Mouse (Mus musculus) heart, adult 8-10 months (tissue): ENCODE results near the gene B4galt4. TPM values are rescaled to one million over a fixed set of nuclear protein-coding genes. Genes with fewer than 3 reads are reported as not detected.
"Not testable (repeated sequence)": the region's sequence is repeated elsewhere in the genome, so short reads cannot be mapped to it uniquely, and the experiment has no call there.

ENCODE experiments used
- DNase-seq: peaks from one replicate; pipeline ENCODE4 v3.0.0; 2022; ENCODE audit warnings: low spot score
- total RNA-seq, 4 experiments: library from RNA; stranded (reverse); gene quantifications; 2 replicates each; pipeline ENCODE4 v1.2.4; 2022

Gene B4galt4
- total RNA-seq = 10 to 100 TPM in 2 of 4 experiments, 1 to 10 TPM in 2; 7.2 to 11.7 (median 9.6) TPM

GRCm38 (mm10) chr16:38742113-38742658 lies at the start of gene B4galt4:
Gene B4galt4 (plus strand): TSS chr16:38742264.
- peak; percentile 81 for DNase-seq

GRCm38 (mm10) chr16:38694906-38695540 lies 47.0 kb upstream of the B4galt4 start:
- DNase-seq = no peak

DNA sequence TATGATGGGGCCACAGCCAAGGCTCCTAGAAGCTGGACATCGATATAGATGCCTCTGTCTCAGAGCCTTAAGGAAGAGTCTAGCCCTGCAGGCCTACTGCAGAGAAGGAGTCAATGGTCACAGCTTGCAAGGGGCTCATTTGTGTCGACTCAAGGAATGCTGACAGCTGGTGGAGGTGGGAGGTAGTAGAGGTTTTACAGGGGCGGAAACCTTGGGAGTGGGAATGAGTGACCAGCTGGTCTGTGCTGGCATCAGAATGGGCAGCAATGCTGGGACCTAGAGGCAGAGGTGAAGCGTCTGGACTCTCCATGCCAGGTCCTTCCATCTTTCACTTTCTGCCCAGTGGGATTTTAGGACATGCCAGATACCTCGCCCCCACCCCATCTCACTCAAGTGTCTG lies 46.5 kb upstream of the B4galt4 start:
- no peak for DNase-seq

- DNase-seq = no peak
These were observed 44.5 kb upstream of the B4galt4 start for GRCm38 (mm10) chr16:38697611-38698010.

- DNase-seq = no peak
These were observed 41.5 kb upstream of the B4galt4 start for GRCm38 (mm10) chr16:38700392-38701162.

GRCm38 (mm10) chr16:38701492-38702185 lies 40.4 kb upstream of the B4galt4 start:
- DNase-seq = no peak

DNA sequence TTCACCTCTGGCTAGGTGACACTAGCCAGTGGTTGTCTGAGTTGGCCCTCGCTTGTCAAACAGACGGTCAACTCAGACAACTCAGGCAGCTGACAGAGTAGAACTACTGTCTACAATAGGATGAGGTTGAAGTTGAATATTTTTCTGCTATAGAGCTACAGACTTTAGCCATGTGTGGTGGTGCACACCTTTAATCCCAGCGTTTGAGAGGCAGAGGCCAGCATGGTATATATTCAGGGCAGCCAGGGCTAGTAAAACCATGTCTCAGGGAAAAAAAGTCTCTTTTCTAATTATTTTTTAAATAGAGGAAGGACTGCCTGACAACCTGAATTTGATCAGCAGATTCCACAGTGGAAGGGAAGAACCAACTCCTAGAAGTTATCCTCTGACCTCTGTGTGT lies 39.7 kb upstream of the B4galt4 start:
- DNase-seq = no peak

DNA sequence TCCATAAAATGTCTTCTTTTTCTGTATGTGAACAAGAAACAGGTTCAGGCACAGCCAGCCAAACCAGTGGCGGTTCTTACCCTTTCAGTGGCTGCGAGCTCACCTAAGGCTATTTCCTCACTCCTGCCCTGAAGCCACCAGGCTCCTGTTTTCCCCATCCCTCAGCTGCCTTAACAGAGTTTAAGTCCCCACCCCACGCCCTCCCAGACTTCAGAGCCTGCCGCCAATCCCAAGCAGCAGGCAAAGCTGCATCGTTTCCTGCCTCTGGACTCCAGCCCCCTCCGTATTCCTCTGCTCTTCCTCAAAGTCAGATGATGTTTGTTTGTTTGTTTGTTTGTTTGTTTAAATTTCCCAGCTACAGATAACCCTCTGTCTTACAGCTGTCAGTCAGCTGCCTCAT lies 38.6 kb upstream of the B4galt4 start:
- DNase-seq = no peak

- DNase-seq = no peak
These were observed 36.4 kb upstream of the B4galt4 start for GRCm38 (mm10) chr16:38705531-38706281.

DNA sequence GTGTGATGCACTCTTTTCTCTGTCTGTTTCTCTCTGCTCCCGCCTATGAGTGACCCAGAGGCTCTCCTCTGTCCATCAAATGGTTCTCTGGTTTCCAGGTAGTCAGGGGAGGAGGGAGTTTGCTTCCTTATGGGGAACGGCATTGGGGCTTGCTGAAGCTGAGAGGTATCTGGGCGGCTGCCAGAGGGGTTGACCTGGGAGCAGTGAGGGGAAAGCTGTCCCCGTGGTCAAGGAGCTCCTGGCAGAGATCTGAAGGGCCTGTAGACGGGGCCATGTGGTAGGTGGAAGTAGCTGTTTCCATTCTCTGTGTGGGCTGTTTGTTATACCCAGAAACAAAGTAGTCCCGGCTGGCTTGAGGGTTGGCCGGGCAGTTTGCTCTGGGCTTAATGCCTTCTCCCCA lies 35.3 kb upstream of the B4galt4 start:
- DNase-seq = no peak

DNA sequence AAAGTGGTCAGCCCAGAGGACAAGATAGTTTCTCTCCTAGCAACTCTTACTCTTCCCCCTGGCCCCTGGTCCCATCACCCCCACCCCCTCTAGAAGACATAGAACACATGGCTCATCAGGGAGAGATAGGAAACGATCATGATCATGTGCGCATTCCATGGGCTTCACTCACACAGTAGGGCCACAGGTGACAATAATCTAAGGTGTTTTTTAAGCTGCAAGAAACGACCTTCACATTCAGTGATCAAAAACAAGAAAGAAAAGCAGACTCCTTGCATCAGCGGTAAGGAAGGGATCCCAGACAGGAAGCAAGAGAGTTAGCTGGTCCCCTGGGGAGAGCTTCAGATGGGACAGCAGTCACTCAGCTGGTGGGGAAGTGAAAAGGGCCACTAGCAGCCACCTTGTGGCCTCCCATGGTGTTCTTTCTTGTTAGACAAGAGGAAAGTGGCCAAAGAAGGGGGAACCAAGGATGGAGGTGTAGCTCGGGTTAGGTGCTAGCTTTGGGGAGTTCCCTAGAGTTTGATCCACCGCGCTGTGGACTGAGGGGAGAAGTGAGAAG lies 33.0 kb upstream of the B4galt4 start:
- DNase-seq = no peak

DNA sequence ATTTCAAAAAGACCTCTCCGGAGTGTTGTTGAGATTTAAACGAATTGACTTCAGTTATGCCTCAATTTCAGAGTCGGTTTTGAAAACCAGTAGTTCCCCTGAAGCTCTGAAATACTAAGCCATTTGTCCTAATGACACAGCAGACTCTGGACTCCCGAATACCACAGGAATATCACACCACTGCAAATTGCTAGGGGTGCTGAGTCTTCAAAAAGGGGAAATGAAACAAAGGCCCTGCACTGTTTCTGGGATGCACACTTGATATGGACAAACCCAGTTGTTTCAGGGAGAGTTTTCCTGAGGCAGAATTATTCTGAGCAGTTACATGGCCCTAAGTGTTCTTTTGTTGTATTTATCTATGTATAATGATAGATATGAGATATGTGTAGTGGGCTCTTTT lies 30.8 kb upstream of the B4galt4 start:
- DNase-seq = no peak

GRCm38 (mm10) chr16:38712105-38712504 lies 30.0 kb upstream of the B4galt4 start:
- DNase-seq = no peak

DNA sequence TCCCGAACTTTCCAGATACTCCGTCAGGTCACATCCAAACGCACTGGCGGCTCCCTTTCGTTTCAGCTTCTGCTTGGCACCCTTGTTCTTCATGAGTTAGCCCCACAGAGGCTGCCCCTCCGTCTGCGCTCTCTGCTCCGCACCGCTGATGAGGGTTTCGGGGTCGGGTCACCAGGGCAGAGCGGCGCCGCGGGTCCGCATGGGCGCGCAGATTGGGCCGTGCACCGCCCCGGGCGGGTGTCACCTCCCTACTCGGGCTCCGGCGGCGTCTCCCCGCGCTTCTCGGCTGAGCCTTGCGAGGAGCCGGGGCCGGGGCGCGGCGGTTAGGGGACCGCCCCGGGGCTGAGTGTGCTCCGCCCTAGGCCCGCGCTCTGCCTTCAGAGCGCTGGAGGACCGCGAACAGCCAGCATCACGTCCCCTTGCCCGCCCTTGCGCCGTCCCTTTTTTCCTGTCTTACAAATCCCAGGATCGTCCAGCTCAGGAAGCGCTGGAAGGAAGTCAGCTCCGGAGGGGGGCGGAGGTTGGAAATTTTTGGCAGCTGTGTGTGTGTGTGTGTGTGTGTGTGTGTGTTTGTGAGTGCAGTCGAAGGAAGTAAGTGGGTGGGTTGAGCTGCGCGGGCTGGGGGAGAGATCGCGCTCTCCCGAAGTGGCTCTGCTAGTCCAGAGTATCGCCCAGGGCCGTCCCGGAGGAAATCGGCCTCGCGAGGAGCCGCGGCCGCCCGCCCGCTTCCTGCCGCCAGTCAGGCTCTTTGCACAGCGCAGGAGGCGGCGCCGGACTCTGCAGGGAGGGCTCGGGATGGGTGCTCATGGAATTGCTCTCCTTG lies 29.3 kb upstream of the B4galt4 start, which contains the start of gene Arhgap31:
Arhgap31 (minus strand) TSS at position 694 of the 823 bp plus-strand sequence.
- peak; percentile 93 for DNase-seq

- no peak for DNase-seq
These were observed 28.4 kb upstream of the B4galt4 start for GRCm38 (mm10) chr16:38713404-38714258.

GRCm38 (mm10) chr16:38714259-38714526 lies 27.9 kb upstream of the B4galt4 start:
- DNase-seq = not testable (repeated sequence)

DNA sequence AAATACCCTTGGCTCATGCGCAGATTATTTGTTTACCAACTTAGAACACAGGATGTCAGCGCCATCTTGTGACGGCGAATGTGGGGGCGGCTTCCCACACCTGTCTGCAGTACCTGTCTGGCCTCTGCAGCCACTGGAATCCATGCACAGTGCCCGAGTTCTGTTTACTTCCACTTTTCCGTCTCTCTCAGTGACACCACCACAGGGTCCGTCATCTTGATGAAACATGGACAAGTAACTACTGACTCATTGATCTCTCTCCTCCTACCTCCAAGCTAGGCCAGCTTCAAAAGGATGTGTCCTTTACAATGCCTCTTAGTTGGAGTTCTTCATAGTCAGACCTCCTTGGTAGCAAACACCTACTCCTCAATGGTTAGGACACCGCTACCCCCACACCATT lies 20.7 kb upstream of the B4galt4 start:
- no peak for DNase-seq

DNA sequence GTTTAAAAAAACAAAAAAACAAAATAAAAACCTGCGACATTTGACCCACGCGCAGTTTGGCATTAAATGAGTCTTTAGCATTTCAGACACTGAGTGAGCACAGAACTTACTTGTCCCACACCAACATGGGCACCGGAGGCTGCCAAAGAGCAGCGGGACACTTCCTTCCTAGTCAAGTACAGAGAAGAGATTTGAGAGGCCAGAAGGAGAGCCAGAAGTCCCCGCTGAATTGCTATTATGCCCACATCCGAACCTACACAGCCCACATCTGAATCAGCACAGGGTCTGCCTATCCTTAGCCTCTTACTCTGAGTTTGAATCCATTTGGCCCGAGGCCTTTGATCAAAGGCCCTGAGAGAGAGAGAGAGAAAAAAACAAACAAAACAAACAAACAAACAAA lies 17.8 kb upstream of the B4galt4 start:
- DNase-seq = no peak

GRCm38 (mm10) chr16:38724974-38725373 lies 17.1 kb upstream of the B4galt4 start:
- DNase-seq = peak; percentile 77
